Mouse (Mus musculus) hematopoietic multipotent progenitor cell, adult 10-12 weeks (in vitro differentiated cells): ENCODE measurements around the gene Zfpl1. TPM values are rescaled to one million over a fixed set of nuclear protein-coding genes. Genes with fewer than 3 reads are reported as not detected.

Experiments used
- polyA plus RNA-seq: library from polyadenylated mRNA; stranded (reverse); fragments of >175 nt; gene quantifications from 2 replicates; pipeline ENCODE4 v1.2.3, GENCODE M21; 2012; ENCODE audit warnings: low replicate concordance

The Zfpl1 gene
- 67.9 and 70.2 TPM in 2 replicates for polyA plus RNA-seq

GRCm38 (mm10) chr19:6084478-6085248 lies at the start of gene Zfpl1, which contains the start of gene Cdca5:
Gene Zfpl1 (minus strand): TSS chr19:6084956.
Gene Cdca5 (plus strand): TSS chr19:6084983.

GRCm38 (mm10) chr19:6127760-6128341 lies 43.1 kb upstream of the Zfpl1 start, which contains the start of gene Snx15:
Gene Snx15 (minus strand): TSS chr19:6128304.

GRCm38 (mm10) chr19:6117986-6118676 lies 33.4 kb upstream of the Zfpl1 start, which contains the start of gene Sac3d1:
Gene Sac3d1 (minus strand): TSS chr19:6118650.

GRCm38 (mm10) chr19:6105586-6105985 lies 20.8 kb upstream of the Zfpl1 start, which contains the start of gene Naaladl1:
Gene Naaladl1 (plus strand): TSS chr19:6105782.

GRCm38 (mm10) chr19:6094119-6094518 lies 9.4 kb upstream of the Zfpl1 start, which contains the start of gene AC131692.1:
Gene AC131692.1 (plus strand): TSS chr19:6094419.

GRCm38 (mm10) chr19:6082156-6082555 lies 2.6 kb downstream of the Zfpl1 start, which contains the start of gene Gm28374:
Gene Gm28374 (minus strand): TSS chr19:6082256.

GRCm38 (mm10) chr19:6079983-6080480 lies 4.7 kb downstream of the Zfpl1 start, which contains the start of gene Tmem262:
Gene Tmem262 (plus strand): TSS chr19:6080033.

GRCm38 (mm10) chr19:6076564-6077393 lies 8.0 kb downstream of the Zfpl1 start, which contains the start of gene Vps51:
Gene Vps51 (minus strand): TSS chr19:6077231.

GRCm38 (mm10) chr19:6067724-6068415 lies 16.9 kb downstream of the Zfpl1 start, which contains the start of gene Tm7sf2:
Gene Tm7sf2 (minus strand): TSS chr19:6068373.

GRCm38 (mm10) chr19:6061021-6061533 lies 23.7 kb downstream of the Zfpl1 start, which contains the start of gene Znhit2:
Gene Znhit2 (plus strand): TSS chr19:6061192.

GRCm38 (mm10) chr19:6057313-6058096 lies 27.3 kb downstream of the Zfpl1 start, which contains the start of the genes Mrpl49 and Fau:
Gene Mrpl49 (minus strand): TSS chr19:6057785.
Gene Fau (plus strand): TSS chr19:6057844.

GRCm38 (mm10) chr19:6046294-6047153 lies 38.2 kb downstream of the Zfpl1 start, which contains the start of gene Syvn1:
Gene Syvn1 (plus strand): TSS chr19:6046576.

Other genes starting within 250 kb of the Zfpl1 start
- gene Frmd8, start 209.7 kb downstream of the Zfpl1 start, polyA plus RNA-seq, result 36.0 and 56.1 TPM in 2 replicates
- gene Slc25a45, start 207.1 kb downstream of the Zfpl1 start, polyA plus RNA-seq, result 4.6 and 15.6 TPM in 2 replicates
- gene Tigd3, start 190.8 kb downstream of the Zfpl1 start, polyA plus RNA-seq, result 0.10 and 0.71 TPM in 2 replicates
- 14.9 and 60.9 TPM in 2 replicates for gene Dpf2, start 171.9 kb downstream of the Zfpl1 start, polyA plus RNA-seq
- gene Cdc42ep2, start 160.1 kb downstream of the Zfpl1 start, polyA plus RNA-seq, result 3.4 and 4.3 TPM in 2 replicates
- gene Pola2, start 120.8 kb downstream of the Zfpl1 start, polyA plus RNA-seq, result 19.1 and 24.6 TPM in 2 replicates
- not detected in 2 replicates for gene Slc22a20, start 98.8 kb downstream of the Zfpl1 start, polyA plus RNA-seq
- gene Capn1, start 69.1 kb downstream of the Zfpl1 start, polyA plus RNA-seq, result 55.8 and 154 TPM in 2 replicates
- 393 and 539 TPM in 2 replicates for gene Syvn1, start 38.4 kb downstream of the Zfpl1 start, polyA plus RNA-seq
- gene Mrpl49, start 27.2 kb downstream of the Zfpl1 start, polyA plus RNA-seq, result 25.7 and 36.4 TPM in 2 replicates
- gene Fau, start 27.1 kb downstream of the Zfpl1 start, polyA plus RNA-seq, result 4,240 and 4,981 TPM in 2 replicates
- gene Znhit2, start 23.8 kb downstream of the Zfpl1 start, polyA plus RNA-seq, result 58.8 and 66.2 TPM in 2 replicates
- 10.6 and 16.3 TPM in 2 replicates for gene Tm7sf2, start 16.6 kb downstream of the Zfpl1 start, polyA plus RNA-seq
- 52.2 and 188 TPM in 2 replicates for gene Vps51, start 7.7 kb downstream of the Zfpl1 start, polyA plus RNA-seq
- gene Tmem262, start 4.9 kb downstream of the Zfpl1 start, polyA plus RNA-seq, result not detected in 2 replicates
- 0.19 TPM in 1 of 2 replicates, not detected in the other for gene Gm28374, start 2.7 kb downstream of the Zfpl1 start, polyA plus RNA-seq
- gene Cdca5, start within 50 bp of the Zfpl1 start, polyA plus RNA-seq, result 1.7 and 2.3 TPM in 2 replicates
- 1.7 and 2.1 TPM in 2 replicates for gene AC131692.1, start 9.5 kb upstream of the Zfpl1 start, polyA plus RNA-seq
- gene Naaladl1, start 20.8 kb upstream of the Zfpl1 start, polyA plus RNA-seq, result 0.53 TPM in 1 of 2 replicates, not detected in the other
- 31.3 and 49.9 TPM in 2 replicates for gene Sac3d1, start 33.7 kb upstream of the Zfpl1 start, polyA plus RNA-seq
- 120 and 217 TPM in 2 replicates for gene Snx15, start 43.3 kb upstream of the Zfpl1 start, polyA plus RNA-seq
- gene Batf2, start 56.0 kb upstream of the Zfpl1 start, polyA plus RNA-seq, result 1.3 and 2.2 TPM in 2 replicates
- 32.6 and 45.2 TPM in 2 replicates for gene Arl2, start 56.6 kb upstream of the Zfpl1 start, polyA plus RNA-seq
- not detected in 2 replicates for gene Majin, start 99.4 kb upstream of the Zfpl1 start, polyA plus RNA-seq
- 0.22 TPM in 1 of 2 replicates, not detected in the other for gene Gpha2, start 141.4 kb upstream of the Zfpl1 start, polyA plus RNA-seq
- gene Ppp2r5b, start 150.9 kb upstream of the Zfpl1 start, polyA plus RNA-seq, result 43.8 and 62.7 TPM in 2 replicates
- gene Atg2a, start 156.7 kb upstream of the Zfpl1 start, polyA plus RNA-seq, result 75.2 and 154 TPM in 2 replicates
- 252 and 427 TPM in 2 replicates for gene Ehd1, start 191.8 kb upstream of the Zfpl1 start, polyA plus RNA-seq
- 9.6 and 17.4 TPM in 2 replicates for gene Cdc42bpg, start 221.5 kb upstream of the Zfpl1 start, polyA plus RNA-seq